Mouse (Mus musculus) C2C12 (cell line): ENCODE measurements around the gene Cdr2l. TPM values are rescaled to one million over a fixed set of nuclear protein-coding genes. Genes with fewer than 3 reads are reported as not detected.
"Not testable (repeated sequence)": the region's sequence is repeated elsewhere in the genome, so short reads cannot be mapped to it uniquely, and the experiment has no call there.

Experiments
- H3K27me3 ChIP-seq: one replicate; pipeline ENCODE4 v1.6.1; 2011; ENCODE audit not compliant: control insufficient read depth, insufficient read depth, insufficient read length
- H3K36me3 ChIP-seq: one replicate; pipeline ENCODE4 v1.6.1; 2011; ENCODE audit not compliant: control insufficient read depth, insufficient read depth
- H3K4me3 ChIP-seq: one replicate; pipeline ENCODE4 v1.5.1; 2011; ENCODE audit warnings: mild to moderate bottlenecking, control low read depth; ENCODE audit not compliant: poor library complexity, insufficient read depth, severe bottlenecking
- H3K79me2 ChIP-seq: one replicate; pipeline ENCODE4 v1.6.1; 2011; ENCODE audit not compliant: control insufficient read depth, insufficient read depth
- H3K79me3 ChIP-seq: one replicate; pipeline ENCODE4 v1.6.1; 2011; ENCODE audit warnings: low read depth, control low read depth
- H3ac ChIP-seq: one replicate; pipeline ENCODE3; 2011; ENCODE audit warnings: low read depth; ENCODE audit not compliant: control insufficient read depth, insufficient read length
- CEBPB ChIP-seq: IDR thresholded peaks from one replicate; pipeline ENCODE4 v1.6.1; 2011; ENCODE audit warnings: low read depth, mild to moderate bottlenecking, control low read depth, moderate library complexity
- CTCF ChIP-seq: IDR thresholded peaks from one replicate; pipeline ENCODE4 v1.5.1; 2011; ENCODE audit not compliant: control insufficient read depth, insufficient read depth, insufficient read length
- FOSL1 ChIP-seq: IDR thresholded peaks from one replicate; pipeline ENCODE4 v1.8.0; 2011; ENCODE audit warnings: mild to moderate bottlenecking, low read length; ENCODE audit not compliant: poor library complexity, insufficient read depth, severe bottlenecking
- MAX ChIP-seq: IDR thresholded peaks from one replicate; pipeline ENCODE4 v1.6.1; 2011; ENCODE audit warnings: mild to moderate bottlenecking, control low read depth
- MYOD1 ChIP-seq: IDR thresholded peaks from one replicate; pipeline ENCODE4 v1.6.1; 2011; ENCODE audit warnings: low read depth; ENCODE audit not compliant: control insufficient read depth, insufficient read length
- MYOG ChIP-seq: IDR thresholded peaks from one replicate; pipeline ENCODE4 v1.6.1; 2011; ENCODE audit not compliant: control insufficient read depth, insufficient read length; ENCODE audit errors: extremely low read depth
- USF1 ChIP-seq: IDR thresholded peaks from one replicate; pipeline ENCODE4 v1.6.1; 2011; ENCODE audit warnings: low read depth, mild to moderate bottlenecking, control low read depth, moderate library complexity
- polyA plus RNA-seq: library from polyadenylated mRNA; unstranded; fragments of >200 nt; fragmentation: generic; extraction: Trizol; gene quantifications from one replicate; pipeline ENCODE4 v1.2.1, GENCODE M21; 2012; ENCODE audit warnings: missing spikeins

Gene Cdr2l
- polyA plus RNA-seq, 1 experiment: 23.2 TPM

- Histone ChIP-seq H3K79me3 (peaks cover 6% of the 10 kb centered on the region), H3ac (no peak overlapping the region), H3K79me2 (peaks cover 10% of the 10 kb centered on the region), H3K27me3 (no peaks in the 10 kb centered on the region), H3K4me3 (no peak overlapping the region), H3K36me3 (no peaks in the 10 kb centered on the region)
- TF ChIP-seq USF1 (no peak), MYOG (no peak), CTCF (no peak), MAX (no peak), FOSL1 (no peak), CEBPB (no peak), MYOD1 (no peak)
Observed at GRCm38 (mm10) chr11:115377854-115378253, 3.9 kb upstream of the Cdr2l start.

GRCm38 (mm10) chr11:115381276-115381675 lies 440 bp upstream of the Cdr2l start:
- H3K79me3 ChIP-seq: peaks cover 34% of the 10 kb centered on the region
- H3K4me3 ChIP-seq: peak overlapping the region; percentile 79
- H3K27me3 ChIP-seq: no peaks in the 10 kb centered on the region
- peaks cover 44% of the 10 kb centered on the region for H3K79me2 ChIP-seq
- no peak overlapping the region for H3ac ChIP-seq
- TF ChIP-seq USF1 (no peak), CTCF (no peak), CEBPB (no peak), FOSL1 (no peak), MAX (no peak), MYOD1 (no peak), MYOG (no peak)
- peaks cover 2% of the 10 kb centered on the region for H3K36me3 ChIP-seq

GRCm38 (mm10) chr11:115382891-115383290 lies 1.2 kb downstream of the Cdr2l start:
- Histone ChIP-seq H3K27me3 (no peaks in the 10 kb centered on the region), H3K79me3 (peaks cover 46% of the 10 kb centered on the region), H3K36me3 (peaks cover 8% of the 10 kb centered on the region), H3K4me3 (peak overlapping the region; percentile 79), H3ac (peak overlapping the region; percentile 46), H3K79me2 (peaks cover 60% of the 10 kb centered on the region)
- TF ChIP-seq MYOD1: no peak

DNA sequence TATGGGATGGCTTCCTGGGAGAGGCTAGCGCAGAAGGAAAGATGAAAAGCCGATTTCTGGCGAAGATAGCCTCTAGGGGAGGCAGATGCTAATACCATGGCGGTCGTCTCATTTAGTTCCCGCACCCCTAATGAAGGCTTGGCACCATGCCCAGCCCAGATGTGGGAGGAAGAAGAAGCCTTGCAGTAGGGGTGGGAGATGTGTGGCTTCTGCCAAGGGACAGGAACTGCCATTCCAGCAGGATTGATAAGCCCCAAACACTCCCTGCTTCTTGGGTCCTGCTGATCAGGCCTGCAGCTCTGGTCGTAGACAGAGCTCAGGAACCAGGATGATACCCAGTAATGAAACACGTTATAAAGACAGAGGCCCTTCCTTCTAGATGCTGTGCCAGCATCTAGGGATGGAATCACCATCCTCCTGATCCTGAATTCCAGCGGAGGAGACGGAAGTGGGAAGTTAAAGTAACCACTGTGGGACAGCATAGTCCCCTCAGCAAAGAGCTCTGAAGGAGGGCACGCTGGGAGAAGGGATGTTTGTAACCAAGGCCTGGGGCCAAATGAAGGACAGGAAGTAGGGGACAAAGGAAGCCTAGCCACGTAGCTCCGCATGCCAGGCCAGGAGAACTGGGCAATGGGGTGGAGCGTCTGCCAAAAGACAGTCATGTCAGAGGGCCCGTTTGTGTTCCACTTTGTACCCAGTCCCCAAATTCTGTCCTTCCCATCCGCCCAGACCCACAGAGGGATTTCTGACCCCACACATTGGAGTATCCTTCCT lies 2.2 kb downstream of the Cdr2l start:
- Histone ChIP-seq H3K79me2 (peaks cover 70% of the 10 kb centered on the region), H3K4me3 (peak overlapping the region; percentile 79), H3ac (no peak overlapping the region), H3K27me3 (no peaks in the 10 kb centered on the region), H3K36me3 (peaks cover 15% of the 10 kb centered on the region), H3K79me3 (peaks cover 55% of the 10 kb centered on the region)
- TF ChIP-seq MYOD1: no peak
- no peak for TF ChIP-seq MAX
- no peak for TF ChIP-seq MYOG
- no peak for TF ChIP-seq FOSL1
- no peak for TF ChIP-seq USF1
- TF ChIP-seq CEBPB: no peak
- no peak for TF ChIP-seq CTCF

DNA sequence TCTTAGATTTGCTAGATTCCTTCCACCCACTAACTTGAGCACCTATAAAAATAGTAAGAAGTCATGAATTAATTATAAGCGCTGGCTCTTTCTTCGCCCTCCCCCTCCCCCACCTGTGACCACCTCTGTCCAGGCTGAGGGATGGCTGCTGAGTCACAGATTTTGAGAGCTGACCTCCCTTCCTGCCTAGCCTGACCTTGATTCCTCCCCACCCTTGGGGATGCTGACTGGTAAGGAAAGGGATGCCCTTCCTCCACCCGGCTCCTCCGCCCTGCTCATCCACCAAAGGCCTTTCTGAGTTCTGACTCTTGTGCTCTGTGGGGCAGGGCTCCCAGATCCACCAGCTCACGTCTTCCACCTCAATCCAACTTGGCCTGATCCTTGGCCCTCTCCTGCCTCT lies 2.9 kb downstream of the Cdr2l start:
- Histone ChIP-seq H3K79me3 (peaks cover 57% of the 10 kb centered on the region), H3K79me2 (peaks cover 75% of the 10 kb centered on the region), H3ac (no peak overlapping the region), H3K27me3 (no peaks in the 10 kb centered on the region), H3K4me3 (peak overlapping the region; percentile 79), H3K36me3 (peaks cover 22% of the 10 kb centered on the region)
- no peak for TF ChIP-seq MYOG
- TF ChIP-seq CEBPB: no peak
- TF ChIP-seq MAX: no peak
- TF ChIP-seq USF1: no peak
- no peak for TF ChIP-seq MYOD1
- no peak for TF ChIP-seq FOSL1
- no peak for TF ChIP-seq CTCF

GRCm38 (mm10) chr11:115386859-115387258 lies 5.1 kb downstream of the Cdr2l start:
- not testable (repeated sequence) for H3K4me3 ChIP-seq, H3K27me3 ChIP-seq, H3ac ChIP-seq
- Histone ChIP-seq H3K79me3 (peaks cover 60% of the 10 kb centered on the region), H3K36me3 (peaks cover 43% of the 10 kb centered on the region), H3K79me2 (peaks cover 75% of the 10 kb centered on the region)
